Mouse (Mus musculus): ENCODE measurements at regions not wholly inside any gene's neighbourhood (a gene's known extent, or its start where the extent isn't known, plus 50 kb on each side); places are given as distances from the start of the nearest gene placed in this dataset.

GRCm38 (mm10) chr8:49822791-49823190, 979.0 kb upstream of the Tenm3 start:
- Histone ChIP-seq H3K79me2 (ENCODE audit: control insufficient read depth, insufficient read depth) (no peaks in the 10 kb centered on the region), H3ac (ENCODE audit: control insufficient read depth, insufficient read length) (no peak overlapping the region), H3K27me3 (ENCODE audit: control insufficient read depth, insufficient read depth, insufficient read length) (no peaks in the 10 kb centered on the region), H3K4me3 (no peak overlapping the region), H3K4me2 (ENCODE audit: low read depth) (no peak overlapping the region), H3K36me3 (ENCODE audit: control insufficient read depth, insufficient read depth) (no peaks in the 10 kb centered on the region)
- TF ChIP-seq E2F4 (IDR thresholded peaks at IDR 0.05; ENCODE audit: insufficient read depth) (no peak), MAX (IDR thresholded peaks at IDR 0.05; ENCODE audit: low read depth) (no peak), REST (IDR thresholded peaks at IDR 0.05; ENCODE audit: insufficient read depth, insufficient read length) (no peak), POLR2A (IDR thresholded peaks at IDR 0.05; ENCODE audit: insufficient read length, low read depth) (no peak), TCF12 (IDR thresholded peaks at IDR 0.05; ENCODE audit: insufficient read depth, poor library complexity, severe bottlenecking) (no peak), MYOD1 (IDR thresholded peaks at IDR 0.05; ENCODE audit: control insufficient read depth in 1 of 3, insufficient read length in 2 of 3, low read depth in 2 of 3) (no peak), POLR2AphosphoS2 (IDR thresholded peaks at IDR 0.05; ENCODE audit: insufficient read length, low read depth) (no peak), SRF (IDR thresholded peaks at IDR 0.05; ENCODE audit: control insufficient read depth, insufficient read length, low read depth) (no peak), TCF3 (IDR thresholded peaks at IDR 0.05; ENCODE audit: insufficient read length, low read depth) (no peak), CEBPB (IDR thresholded peaks at IDR 0.05; ENCODE audit: insufficient read depth, poor library complexity, severe bottlenecking) (no peak), MYOG (IDR thresholded peaks at IDR 0.05; ENCODE audit: control insufficient read depth in 1 of 3, insufficient read depth in 1 of 3, insufficient read length in 2 of 3, low read depth in 2 of 3) (no peak)

- TF ChIP-seq POLR2AphosphoS2 (IDR thresholded peaks at IDR 0.05; ENCODE audit: insufficient read length, low read depth), result no peak
- TF ChIP-seq MYOD1 (IDR thresholded peaks at IDR 0.05; ENCODE audit: control insufficient read depth in 1 of 3, insufficient read length in 2 of 3, low read depth in 2 of 3), result no peak
- no peak for TF ChIP-seq POLR2A (IDR thresholded peaks at IDR 0.05; ENCODE audit: insufficient read length, low read depth)
- TF ChIP-seq MAX (IDR thresholded peaks at IDR 0.05; ENCODE audit: low read depth), result no peak
- TF ChIP-seq MYOG (IDR thresholded peaks at IDR 0.05; ENCODE audit: control insufficient read depth in 1 of 3, insufficient read depth in 1 of 3, insufficient read length in 2 of 3, low read depth in 2 of 3), result no peak
- no peak for TF ChIP-seq SRF (IDR thresholded peaks at IDR 0.05; ENCODE audit: control insufficient read depth, insufficient read length, low read depth)
- TF ChIP-seq TCF12 (IDR thresholded peaks at IDR 0.05; ENCODE audit: insufficient read depth, poor library complexity, severe bottlenecking), result no peak
- TF ChIP-seq E2F4 (IDR thresholded peaks at IDR 0.05; ENCODE audit: insufficient read depth), result no peak
- no peak for TF ChIP-seq USF1 (IDR thresholded peaks at IDR 0.05; ENCODE audit: low read depth)
- TF ChIP-seq REST (IDR thresholded peaks at IDR 0.05; ENCODE audit: insufficient read depth, insufficient read length), result no peak
- no peak for TF ChIP-seq TCF3 (IDR thresholded peaks at IDR 0.05; ENCODE audit: insufficient read length, low read depth)
- TF ChIP-seq CEBPB (IDR thresholded peaks at IDR 0.05; ENCODE audit: insufficient read depth, poor library complexity, severe bottlenecking), result no peak
- no peak overlapping the region for H3K4me2 ChIP-seq (ENCODE audit: low read depth)
- H3K4me3 ChIP-seq, result no peak overlapping the region
- no peak overlapping the region for H3ac ChIP-seq (ENCODE audit: control insufficient read depth, insufficient read length)
- H3K79me2 ChIP-seq (ENCODE audit: control insufficient read depth, insufficient read depth), result no peaks in the 10 kb centered on the region
- no peaks in the 10 kb centered on the region for H3K27me3 ChIP-seq (ENCODE audit: control insufficient read depth, insufficient read depth, insufficient read length)
- H3K36me3 ChIP-seq (ENCODE audit: control insufficient read depth, insufficient read depth), result no peaks in the 10 kb centered on the region
Observed at GRCm38 (mm10) chr8:49799236-49799635, 955.5 kb upstream of the Tenm3 start.

- no peak overlapping the region for H3K4me3 ChIP-seq
- no peaks in the 10 kb centered on the region for H3K36me3 ChIP-seq (ENCODE audit: control insufficient read depth, insufficient read depth)
- no peak overlapping the region for H3ac ChIP-seq (ENCODE audit: control insufficient read depth, insufficient read length)
- H3K4me2 ChIP-seq (ENCODE audit: low read depth), result no peak overlapping the region
- TF ChIP-seq USF1 (IDR thresholded peaks at IDR 0.05; ENCODE audit: low read depth) (no peak), POLR2AphosphoS2 (IDR thresholded peaks at IDR 0.05; ENCODE audit: insufficient read length, low read depth) (no peak)
- no peaks in the 10 kb centered on the region for H3K27me3 ChIP-seq (ENCODE audit: control insufficient read depth, insufficient read depth, insufficient read length)
- H3K79me2 ChIP-seq (ENCODE audit: control insufficient read depth, insufficient read depth), result no peaks in the 10 kb centered on the region
Observed at GRCm38 (mm10) chr8:49796741-49797140, 953.0 kb upstream of the Tenm3 start.

- Histone ChIP-seq H3K4me2 (ENCODE audit: low read depth) (no peak overlapping the region), H3ac (ENCODE audit: control insufficient read depth, insufficient read length) (no peak overlapping the region), H3K4me3 (no peak overlapping the region), H3K79me2 (ENCODE audit: control insufficient read depth, insufficient read depth) (no peaks in the 10 kb centered on the region), H3K36me3 (ENCODE audit: control insufficient read depth, insufficient read depth) (no peaks in the 10 kb centered on the region), H3K27me3 (ENCODE audit: control insufficient read depth, insufficient read depth, insufficient read length) (no peaks in the 10 kb centered on the region)
- TF ChIP-seq POLR2AphosphoS2 (IDR thresholded peaks at IDR 0.05; ENCODE audit: insufficient read length, low read depth), result no peak
- TF ChIP-seq MYOD1 (IDR thresholded peaks at IDR 0.05; ENCODE audit: control insufficient read depth in 1 of 3, insufficient read length in 2 of 3, low read depth in 2 of 3), result no peak
- no peak for TF ChIP-seq POLR2A (IDR thresholded peaks at IDR 0.05; ENCODE audit: insufficient read length, low read depth)
- no peak for TF ChIP-seq REST (IDR thresholded peaks at IDR 0.05; ENCODE audit: insufficient read depth, insufficient read length)
- TF ChIP-seq CEBPB (IDR thresholded peaks at IDR 0.05; ENCODE audit: insufficient read depth, poor library complexity, severe bottlenecking), result no peak
- no peak for TF ChIP-seq TCF3 (IDR thresholded peaks at IDR 0.05; ENCODE audit: insufficient read length, low read depth)
- TF ChIP-seq USF1 (IDR thresholded peaks at IDR 0.05; ENCODE audit: low read depth), result no peak
- no peak for TF ChIP-seq SRF (IDR thresholded peaks at IDR 0.05; ENCODE audit: control insufficient read depth, insufficient read length, low read depth)
- no peak for TF ChIP-seq E2F4 (IDR thresholded peaks at IDR 0.05; ENCODE audit: insufficient read depth)
- no peak for TF ChIP-seq MYOG (IDR thresholded peaks at IDR 0.05; ENCODE audit: control insufficient read depth in 1 of 3, insufficient read depth in 1 of 3, insufficient read length in 2 of 3, low read depth in 2 of 3)
- no peak for TF ChIP-seq TCF12 (IDR thresholded peaks at IDR 0.05; ENCODE audit: insufficient read depth, poor library complexity, severe bottlenecking)
- no peak for TF ChIP-seq MAX (IDR thresholded peaks at IDR 0.05; ENCODE audit: low read depth)
Observed at GRCm38 (mm10) chr8:49794491-49794890, 950.7 kb upstream of the Tenm3 start.

GRCm38 (mm10) chr8:49769829-49770228, 926.1 kb upstream of the Tenm3 start:
- Histone ChIP-seq H3K4me2 (ENCODE audit: low read depth) (no peak overlapping the region), H3K79me2 (ENCODE audit: control insufficient read depth, insufficient read depth) (no peaks in the 10 kb centered on the region), H3K36me3 (ENCODE audit: control insufficient read depth, insufficient read depth) (no peaks in the 10 kb centered on the region), H3K4me3 (no peak overlapping the region), H3K27me3 (ENCODE audit: control insufficient read depth, insufficient read depth, insufficient read length) (no peaks in the 10 kb centered on the region), H3ac (ENCODE audit: control insufficient read depth, insufficient read length) (no peak overlapping the region)
- TF ChIP-seq REST (IDR thresholded peaks at IDR 0.05; ENCODE audit: insufficient read depth, insufficient read length) (no peak), POLR2AphosphoS2 (IDR thresholded peaks at IDR 0.05; ENCODE audit: insufficient read length, low read depth) (no peak), E2F4 (IDR thresholded peaks at IDR 0.05; ENCODE audit: insufficient read depth) (no peak), POLR2A (IDR thresholded peaks at IDR 0.05; ENCODE audit: insufficient read length, low read depth) (no peak), TCF3 (IDR thresholded peaks at IDR 0.05; ENCODE audit: insufficient read length, low read depth) (no peak), USF1 (IDR thresholded peaks at IDR 0.05; ENCODE audit: low read depth) (no peak), SRF (IDR thresholded peaks at IDR 0.05; ENCODE audit: control insufficient read depth, insufficient read length, low read depth) (no peak), CEBPB (IDR thresholded peaks at IDR 0.05; ENCODE audit: insufficient read depth, poor library complexity, severe bottlenecking) (no peak), MYOG (IDR thresholded peaks at IDR 0.05; ENCODE audit: control insufficient read depth in 1 of 3, insufficient read depth in 1 of 3, insufficient read length in 2 of 3, low read depth in 2 of 3) (no peak), TCF12 (IDR thresholded peaks at IDR 0.05; ENCODE audit: insufficient read depth, poor library complexity, severe bottlenecking) (no peak), MYOD1 (IDR thresholded peaks at IDR 0.05; ENCODE audit: control insufficient read depth in 1 of 3, insufficient read length in 2 of 3, low read depth in 2 of 3) (no peak), MAX (IDR thresholded peaks at IDR 0.05; ENCODE audit: low read depth) (no peak)
